Mouse (Mus musculus): ENCODE data around the gene Adgra1.

The Adgra1 gene

GRCm38 (mm10) chr7:139834036-139834435 lies at the start of gene Adgra1:
Gene Adgra1 (plus strand): TSS chr7:139834174.
- DNase-seq (ENCODE audit: low spot score in 2 of 2): no peak

DNA sequence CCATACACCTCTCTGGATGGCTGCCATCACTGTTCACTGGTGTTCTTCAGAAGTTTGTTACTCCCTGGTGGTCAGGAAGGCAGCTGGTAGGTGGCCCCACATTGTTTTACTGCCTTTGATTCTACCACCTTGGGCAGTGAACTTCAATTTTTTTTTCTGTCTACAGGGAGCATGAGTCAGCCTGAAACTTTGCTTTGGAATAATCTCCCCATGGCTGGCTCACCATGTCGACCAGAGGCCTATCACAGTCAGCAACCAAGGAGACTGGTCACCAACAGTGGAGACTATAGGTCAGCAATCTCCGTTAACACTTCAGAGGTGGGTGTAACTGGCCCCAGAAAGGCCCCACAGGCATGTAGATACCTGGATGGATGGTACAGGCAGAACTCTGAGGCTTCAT lies 46.6 kb upstream of the Adgra1 start:
- DNase-seq (ENCODE audit: low spot score in 2 of 2): no peak

GRCm38 (mm10) chr7:139788927-139789326 lies 45.0 kb upstream of the Adgra1 start:
- DNase-seq (ENCODE audit: low spot score in 2 of 2): no peak

DNA sequence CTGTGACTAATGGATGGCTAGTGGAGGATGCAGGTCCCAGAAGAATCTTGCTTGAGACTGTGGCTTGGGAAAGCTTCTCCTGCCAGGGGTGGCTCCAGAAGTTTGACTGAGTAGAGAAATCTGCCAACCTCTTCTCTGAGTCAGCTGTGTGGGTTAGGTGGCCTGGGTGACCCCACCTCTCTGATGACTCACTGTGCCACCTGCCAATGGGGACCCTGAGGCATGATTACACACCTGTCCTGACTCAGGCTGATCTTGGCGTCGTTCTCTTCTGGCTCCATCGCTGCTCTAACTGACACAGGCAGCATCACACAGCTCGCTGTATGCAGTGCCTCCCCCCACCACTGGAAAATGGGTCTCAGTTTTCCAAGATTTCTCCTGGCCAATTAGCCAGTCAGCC lies 44.3 kb upstream of the Adgra1 start:
- no peak for DNase-seq (ENCODE audit: low spot score in 2 of 2)

- DNase-seq (ENCODE audit: low spot score in 2 of 2): no peak
These were observed 42.4 kb upstream of the Adgra1 start for GRCm38 (mm10) chr7:139791601-139792000.

- DNase-seq (ENCODE audit: low spot score in 2 of 2): no peak
These were observed 38.9 kb upstream of the Adgra1 start for GRCm38 (mm10) chr7:139795004-139795605.

DNA sequence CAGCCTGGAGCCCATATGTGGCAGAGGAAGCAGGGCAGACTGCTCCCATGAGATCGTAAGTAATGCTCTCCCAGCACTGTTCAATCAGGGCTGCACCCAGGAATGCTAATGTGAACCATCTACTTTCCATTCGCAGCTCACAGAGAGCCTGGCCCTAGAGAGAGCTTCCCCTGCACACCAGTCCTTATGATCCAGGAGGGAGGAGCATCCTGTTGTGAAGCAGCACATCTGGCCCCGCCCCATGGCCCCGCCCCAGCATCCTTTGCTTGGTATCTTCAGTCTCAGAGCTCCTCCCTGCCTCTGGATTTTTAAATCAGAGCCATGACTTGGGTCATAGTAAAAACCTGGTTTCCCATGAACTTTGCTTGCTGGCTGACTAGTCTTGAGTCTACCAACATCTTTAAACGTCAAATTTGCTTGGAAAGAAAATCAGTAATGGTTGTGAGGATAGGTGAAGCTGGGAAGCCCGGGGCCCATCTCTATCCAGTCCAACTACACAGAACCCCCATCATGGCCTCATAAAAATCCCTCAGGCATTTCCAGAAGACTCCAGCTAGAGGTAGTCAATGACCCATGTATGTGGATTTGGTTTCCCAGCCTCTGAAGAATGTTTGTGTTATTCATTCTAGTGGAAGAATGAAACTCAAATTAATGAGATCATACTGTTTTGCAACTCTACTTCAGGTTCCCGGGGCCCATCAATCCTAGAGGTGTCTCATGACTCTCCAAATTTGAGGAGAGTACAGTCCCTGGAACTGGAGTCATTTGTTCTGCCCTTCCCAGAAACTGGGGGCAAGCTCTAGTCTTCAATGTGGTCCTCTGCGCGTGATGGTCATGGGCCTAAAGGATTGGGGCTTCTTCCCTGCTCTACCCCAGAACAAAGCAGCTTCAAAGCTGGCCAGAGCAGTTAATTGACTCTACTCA lies 36.5 kb upstream of the Adgra1 start:
- no peak for DNase-seq (ENCODE audit: low spot score in 2 of 2)

- no peak for DNase-seq (ENCODE audit: low spot score in 2 of 2)
These were observed 27.8 kb upstream of the Adgra1 start for GRCm38 (mm10) chr7:139806175-139806601.

DNA sequence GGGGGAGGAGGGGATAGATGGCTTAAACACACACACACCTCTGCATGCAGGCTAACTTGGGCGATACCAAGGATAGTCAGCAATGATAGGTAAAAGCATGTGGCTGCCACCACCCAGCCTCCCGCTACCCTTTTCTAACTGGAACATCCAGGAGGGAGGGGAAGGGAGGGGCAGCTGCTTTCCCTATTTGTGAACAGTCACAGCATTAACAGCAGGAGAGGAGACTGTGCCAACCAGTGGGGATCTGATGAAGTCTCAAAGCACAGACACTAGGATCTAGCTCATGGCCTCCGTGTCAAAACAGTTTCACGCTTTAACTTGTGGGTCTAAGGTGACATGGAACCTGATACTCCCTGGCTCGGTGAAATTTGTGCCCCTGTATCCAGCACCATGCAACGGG lies 23.9 kb upstream of the Adgra1 start:
- no peak for DNase-seq (ENCODE audit: low spot score in 2 of 2)

DNA sequence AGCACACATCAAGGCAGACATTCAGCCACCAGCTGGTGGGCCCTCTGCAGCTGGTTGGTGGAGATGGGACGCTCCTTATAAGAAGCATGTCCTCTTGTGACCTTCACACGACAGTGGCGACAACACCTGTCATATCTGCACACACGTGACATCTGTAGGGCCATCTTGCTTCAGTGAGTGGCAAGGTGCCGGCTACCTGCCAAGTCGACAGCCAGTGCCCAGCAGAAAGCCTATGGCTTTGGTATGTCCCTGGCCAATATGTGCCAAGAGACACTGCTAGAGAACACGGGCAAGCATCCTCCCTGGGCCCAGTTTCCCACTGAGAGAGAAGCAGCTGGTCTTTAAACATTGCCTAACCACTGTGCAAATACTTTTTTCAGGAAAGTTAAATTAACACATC lies 22.3 kb upstream of the Adgra1 start:
- DNase-seq (ENCODE audit: low spot score in 2 of 2): no peak

DNA sequence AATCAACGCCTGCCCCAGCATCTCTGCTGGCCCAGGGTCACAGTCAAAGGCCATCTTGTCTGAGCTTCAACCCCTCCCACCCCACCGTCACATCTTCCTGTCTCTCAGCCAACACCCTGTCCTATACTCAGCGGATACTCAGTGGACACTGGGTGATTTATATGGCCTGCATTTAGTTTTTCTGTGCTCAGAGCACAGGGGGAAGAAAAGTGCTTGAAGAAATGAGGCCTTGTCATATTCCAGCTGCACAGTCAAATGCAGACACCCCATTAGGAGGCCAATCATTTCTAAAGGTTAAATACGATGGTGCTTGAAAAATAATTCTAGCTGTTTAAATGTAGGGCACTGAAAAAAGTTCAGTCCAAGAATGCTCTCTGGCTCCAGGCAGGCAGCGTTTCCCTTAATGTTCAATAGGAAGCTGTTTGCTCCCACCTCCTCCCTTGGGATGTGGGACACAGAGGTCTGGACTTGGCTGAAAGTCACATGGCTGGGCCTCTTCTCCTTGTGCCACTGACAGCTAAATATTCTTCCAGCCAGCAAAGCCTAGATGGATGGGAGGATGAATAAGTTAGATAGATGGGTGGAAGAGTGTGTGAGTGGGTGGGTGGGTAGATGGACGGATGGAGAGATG lies 20.3 kb upstream of the Adgra1 start:
- no peak for DNase-seq (ENCODE audit: low spot score in 2 of 2)

DNA sequence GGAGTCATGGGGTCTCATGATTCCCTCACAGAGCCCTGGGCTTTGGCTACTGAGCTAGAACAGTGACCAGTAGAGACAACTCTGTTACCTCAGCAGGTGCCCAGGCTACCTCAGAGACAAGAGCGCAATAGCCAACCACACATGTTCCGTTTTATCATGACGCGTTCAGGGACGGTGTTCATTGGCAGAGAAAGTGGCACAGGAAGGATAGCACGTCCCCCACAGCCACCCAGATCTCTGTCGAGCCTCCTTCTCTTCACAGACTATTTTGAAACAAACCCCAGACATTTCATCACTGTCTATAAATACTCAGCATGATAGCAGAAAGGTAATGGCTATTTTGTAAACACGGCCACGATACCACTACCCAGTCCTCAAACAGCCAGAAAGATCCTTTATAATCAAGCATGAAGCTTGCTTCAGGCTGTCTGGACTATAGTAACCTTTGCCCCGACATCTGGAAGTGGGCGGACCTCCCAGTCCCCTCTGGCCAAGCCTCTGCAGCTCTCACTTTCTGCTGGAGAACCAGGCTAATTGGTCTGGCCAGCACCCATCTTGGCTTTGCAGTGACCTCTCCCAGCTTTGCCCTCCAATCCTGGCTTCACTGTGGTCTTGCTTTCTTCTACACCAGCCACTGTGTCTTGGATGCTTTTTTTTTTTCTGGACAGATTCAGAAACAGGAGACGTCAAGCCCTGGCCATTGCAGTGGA lies 11.5 kb upstream of the Adgra1 start:
- no peak for DNase-seq (ENCODE audit: low spot score in 2 of 2)

GRCm38 (mm10) chr7:139827687-139828086 lies 6.3 kb upstream of the Adgra1 start:
- DNase-seq (ENCODE audit: low spot score in 2 of 2): no peak

DNA sequence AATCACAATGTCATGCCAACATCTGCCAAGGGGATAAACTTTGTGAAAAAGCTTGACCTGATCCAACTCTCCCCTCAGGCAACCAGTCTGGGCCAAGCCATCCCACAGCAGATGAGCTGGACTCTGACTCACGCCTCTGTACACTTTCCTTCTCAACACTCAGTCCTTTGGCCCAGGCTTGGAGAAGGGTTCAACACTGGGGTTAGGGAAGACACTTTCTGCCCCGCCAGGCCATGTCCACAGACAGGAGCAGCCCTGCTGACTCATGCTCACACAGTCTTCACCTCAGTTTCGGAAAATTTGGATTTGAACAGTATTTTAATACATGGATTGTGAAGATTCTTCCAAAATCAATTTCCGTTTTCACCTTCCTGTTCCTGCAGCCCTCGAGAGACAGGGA lies 442 bp upstream of the Adgra1 start:
- no peak for DNase-seq (ENCODE audit: low spot score in 2 of 2)

- no peak for DNase-seq (ENCODE audit: low spot score in 2 of 2)
These were observed 1.5 kb downstream of the Adgra1 start for GRCm38 (mm10) chr7:139835140-139836131.

- DNase-seq (ENCODE audit: low spot score in 2 of 2): no peak
These were observed 6.6 kb downstream of the Adgra1 start for GRCm38 (mm10) chr7:139840443-139841168.

DNA sequence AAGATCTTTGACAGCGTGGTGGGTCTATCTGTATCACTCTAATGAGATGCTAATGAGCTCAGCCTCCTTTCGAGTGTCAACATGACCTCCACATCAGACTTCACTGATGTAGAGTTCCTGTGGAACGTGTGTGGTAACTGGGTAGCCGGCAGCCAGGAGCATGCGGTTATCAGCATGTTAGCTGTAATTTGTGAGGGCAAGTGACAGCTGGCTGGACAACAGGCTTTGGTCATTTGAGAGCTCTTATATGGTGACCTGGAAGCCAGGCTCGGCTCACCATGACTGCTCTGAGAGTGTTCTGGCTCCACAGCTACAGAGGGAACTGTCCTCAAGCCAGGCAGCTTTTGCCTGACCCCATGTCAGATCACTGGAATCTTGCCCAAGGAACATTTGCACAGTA lies 8.4 kb downstream of the Adgra1 start:
- DNase-seq (ENCODE audit: low spot score in 2 of 2): no peak

DNA sequence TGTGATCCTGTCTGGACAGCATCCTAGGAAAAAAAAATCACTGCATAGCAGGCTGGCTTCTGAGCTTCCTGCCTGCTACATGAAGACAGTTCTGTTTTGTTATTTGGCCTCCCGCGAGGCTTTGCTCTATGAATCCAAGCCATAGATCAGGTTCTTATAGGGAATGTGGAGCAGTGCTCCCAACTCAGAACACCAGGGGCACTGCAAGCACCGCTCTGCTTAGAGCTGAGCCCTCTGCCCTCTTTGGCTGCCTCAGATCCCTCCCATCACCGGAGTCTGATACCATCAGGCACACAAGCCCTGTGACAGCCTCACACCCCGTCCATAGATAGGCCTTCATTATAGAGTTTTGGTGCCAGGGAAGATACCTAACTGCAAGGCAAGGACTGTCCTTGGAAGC lies 9.2 kb downstream of the Adgra1 start:
- no peak for DNase-seq (ENCODE audit: low spot score in 2 of 2)

DNA sequence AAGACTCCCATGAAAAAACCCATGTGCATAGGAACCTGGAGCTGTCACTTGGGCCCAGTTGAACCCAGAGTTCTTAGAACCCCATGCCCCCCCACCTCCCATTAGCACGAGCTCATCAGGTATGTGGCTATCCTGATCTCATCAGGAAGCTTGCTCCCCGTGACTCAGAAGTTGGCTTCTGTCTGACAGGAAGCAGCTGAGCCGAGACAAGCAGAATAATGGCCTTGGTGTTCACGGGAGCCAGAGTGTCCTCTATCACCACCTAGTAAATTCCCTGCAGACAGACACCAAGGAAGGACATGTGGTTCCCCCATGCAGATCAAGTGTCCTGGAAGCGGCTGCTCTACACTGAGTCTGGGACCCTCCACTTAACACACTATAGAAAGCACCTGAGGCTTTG lies 9.8 kb downstream of the Adgra1 start:
- no peak for DNase-seq (ENCODE audit: low spot score in 2 of 2)

- DNase-seq (ENCODE audit: low spot score in 2 of 2): no peak
These were observed 11.1 kb downstream of the Adgra1 start for GRCm38 (mm10) chr7:139845101-139845500.
